Mouse (Mus musculus): ENCODE measurements at regions not wholly inside any gene's neighbourhood (a gene's known extent, or its start where the extent isn't known, plus 50 kb on each side); places are given as distances from the start of the nearest gene placed in this dataset.
"Not testable (repeated sequence)": the region's sequence is repeated elsewhere in the genome, so short reads cannot be mapped to it uniquely, and the experiment has no call there.

- DNase-seq (ENCODE audit: low read depth, low spot score): no peak
Observed at GRCm38 (mm10) chr7:73025640-73026039, 349.7 kb upstream of the Rgma start.

- DNase-seq (ENCODE audit: low read depth, low spot score): no peak
Observed at GRCm38 (mm10) chr7:73028952-73029351, 346.4 kb upstream of the Rgma start.

- no peak for DNase-seq (ENCODE audit: low read depth, low spot score)
Observed at GRCm38 (mm10) chr7:73031407-73031806, 343.9 kb upstream of the Rgma start.

GRCm38 (mm10) chr7:73032316-73032980 is 342.9 kb upstream of the Rgma start:
- DNase-seq (ENCODE audit: low read depth, low spot score): no peak

- no peak for DNase-seq (ENCODE audit: low read depth, low spot score)
Observed at GRCm38 (mm10) chr7:73036801-73037555, 338.3 kb upstream of the Rgma start.

GRCm38 (mm10) chr7:73037638-73038037 is 337.7 kb upstream of the Rgma start:
- no peak for DNase-seq (ENCODE audit: low read depth, low spot score)

GRCm38 (mm10) chr7:73039921-73040320 is 335.4 kb upstream of the Rgma start:
- DNase-seq (ENCODE audit: low read depth, low spot score): no peak

GRCm38 (mm10) chr7:73044316-73044715 is 331.0 kb upstream of the Rgma start:
- DNase-seq (ENCODE audit: low read depth, low spot score): no peak

- DNase-seq (ENCODE audit: low read depth, low spot score): no peak
Observed at GRCm38 (mm10) chr7:73055891-73056290, 319.4 kb upstream of the Rgma start.

- no peak for DNase-seq (ENCODE audit: low read depth, low spot score)
Observed at GRCm38 (mm10) chr7:73063556-73063955, 311.8 kb upstream of the Rgma start.

- DNase-seq (ENCODE audit: low read depth, low spot score): no peak
Observed at GRCm38 (mm10) chr7:73068534-73068933, 306.8 kb upstream of the Rgma start.

- no peak for DNase-seq (ENCODE audit: low read depth, low spot score)
Observed at GRCm38 (mm10) chr7:73069352-73069751, 306.0 kb upstream of the Rgma start.

GRCm38 (mm10) chr7:73075391-73075790 is 299.9 kb upstream of the Rgma start:
- DNase-seq (ENCODE audit: low read depth, low spot score): not testable (repeated sequence)

- no peak for DNase-seq (ENCODE audit: low read depth, low spot score)
Observed at GRCm38 (mm10) chr7:73087496-73088185, 287.7 kb upstream of the Rgma start.

GRCm38 (mm10) chr7:73088321-73088720 is 287.0 kb upstream of the Rgma start:
- no peak for DNase-seq (ENCODE audit: low read depth, low spot score)

- DNase-seq (ENCODE audit: low read depth, low spot score): no peak
Observed at GRCm38 (mm10) chr7:73091758-73092157, 283.6 kb upstream of the Rgma start.

GRCm38 (mm10) chr7:73094059-73094458 is 281.2 kb upstream of the Rgma start:
- DNase-seq (ENCODE audit: low read depth, low spot score): no peak

GRCm38 (mm10) chr7:73118871-73119270 is 256.4 kb upstream of the Rgma start:
- no peak for DNase-seq (ENCODE audit: low read depth, low spot score)

- DNase-seq (ENCODE audit: low read depth, low spot score): no peak
Observed at GRCm38 (mm10) chr7:73120276-73120675, 255.0 kb upstream of the Rgma start.

GRCm38 (mm10) chr7:73124976-73125375 is 250.3 kb upstream of the Rgma start:
- DNase-seq (ENCODE audit: low read depth, low spot score): no peak

- no peak for DNase-seq (ENCODE audit: low read depth, low spot score)
Observed at GRCm38 (mm10) chr7:73125864-73126263, 249.4 kb upstream of the Rgma start.

GRCm38 (mm10) chr7:73135786-73136185 is 239.5 kb upstream of the Rgma start:
- no peak for DNase-seq (ENCODE audit: low read depth, low spot score)

- no peak for DNase-seq (ENCODE audit: low read depth, low spot score)
Observed at GRCm38 (mm10) chr7:73138269-73138668, 237.0 kb upstream of the Rgma start.

Measured in brain, embryonic 18.5 days (tissue).